ENCODE assay signal across 8 mouse cellular contexts in the genomic region with DNA sequence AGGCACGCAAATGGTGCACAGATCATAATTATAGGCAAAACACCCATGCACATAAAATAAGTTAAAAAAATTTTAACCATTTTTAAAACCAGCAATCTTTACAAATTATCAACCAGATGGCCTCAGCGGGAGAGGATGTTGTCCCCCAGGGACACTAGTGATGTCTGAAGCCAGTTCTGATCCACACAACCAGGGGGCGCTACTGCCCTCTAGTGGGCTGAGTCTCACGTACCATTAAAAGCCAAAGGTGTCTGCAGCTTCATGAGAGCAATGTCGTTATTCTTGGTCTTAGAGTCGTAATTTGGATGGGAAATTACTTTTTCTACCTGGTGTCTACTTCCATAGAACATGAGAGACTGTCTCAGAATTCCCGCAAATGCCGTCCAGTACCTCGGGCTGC. TPM values are rescaled to one million over a fixed set of nuclear protein-coding genes. Genes with fewer than 3 reads are reported as not detected.
A peak's percentile ranks its signal among the peaks of the same experiment; 100 is the strongest.
DNase-seq lines count a peak whose midpoint lies in the region; ATAC-seq and TF ChIP-seq lines count a peak whose summit lies in the region.

No protein-coding gene starts in this region.

- ATAC-seq in hindbrain, postnatal 0 days = no peak
- ATAC-seq in hindbrain, embryonic 12.5 days (ENCODE audit: low FRiP score) = no peak
- ATAC-seq in hindbrain, embryonic 14.5 days (ENCODE audit: low FRiP score) = no peak

- DNase-seq in hindbrain, postnatal 0 days (ENCODE audit: low spot score) = peak; percentile 38
- peak; percentile 7 for DNase-seq in ES-CJ7 (ENCODE audit: low read depth, low spot score)
- DNase-seq in gastrocnemius, postnatal 10 days = peak; percentile 63
- peak; percentile 28 to 63 for DNase-seq in left cerebral cortex, adult 2 months (ENCODE audit: extremely low spot score in 1 of 2, low spot score in 2 of 2)
- peak; percentile 49 to 73 for DNase-seq in right cerebral cortex, postnatal 10 days (ENCODE audit: low spot score in 2 of 2)
- no peak for DNase-seq in hindbrain, embryonic 14.5 days (ENCODE audit: low spot score)

- no peak overlapping the region for H3K9ac ChIP-seq in hindbrain, postnatal 0 days (replicated peaks; ENCODE audit: low read length)
- H3K9ac ChIP-seq in hindbrain, embryonic 12.5 days = no peak overlapping the region
- H3K9ac ChIP-seq in hindbrain, embryonic 14.5 days = no peak overlapping the region

- no peak overlapping the region for H3K4me3 ChIP-seq in hindbrain, postnatal 0 days (ENCODE audit: low read length)
- H3K4me3 ChIP-seq in hindbrain, embryonic 12.5 days = no peak overlapping the region
- H3K4me3 ChIP-seq in bone marrow, adult 2 months (replicated peaks; ENCODE audit: control insufficient read depth, low read depth, low read length) = no peak overlapping the region
- no peak overlapping the region for H3K4me3 ChIP-seq in left cerebral cortex, adult 2 months
- no peak overlapping the region for H3K4me3 ChIP-seq in hindbrain, embryonic 14.5 days (replicated peaks; ENCODE audit: low read length)

- intact Hi-C loops in left cerebral cortex, adult 2 months (cut with DNase I) = loop anchor here (2.0 kb wide), 2 partner anchors 126 to 256 kb away; no protein-coding TSS in a partner anchor

- TF ChIP-seq POLR2A in bone marrow, adult 2 months (IDR thresholded peaks at IDR 0.05; ENCODE audit: borderline replicate concordance, control insufficient read depth, low read depth, low read length) = no peak

- no peaks in the 10 kb centered on the region for H3K9me3 ChIP-seq in hindbrain, postnatal 0 days (ENCODE audit: low read length)
- no peaks in the 10 kb centered on the region for H3K9me3 ChIP-seq in hindbrain, embryonic 12.5 days (replicated peaks)
- no peaks in the 10 kb centered on the region for H3K9me3 ChIP-seq in hindbrain, embryonic 14.5 days (ENCODE audit: control insufficient read depth, low read length)

- WGBS in hindbrain, postnatal 0 days = 71% methylated on average over 9 of the region's 9 CpGs
- WGBS in hindbrain, embryonic 12.5 days = 71% methylated on average over 9 of the region's 9 CpGs
- WGBS in bone marrow, adult 2 months = 67% methylated on average over 9 of the region's 9 CpGs
- WGBS in hindbrain, embryonic 14.5 days = 71% methylated on average over 9 of the region's 9 CpGs

- H3K4me1 ChIP-seq in hindbrain, postnatal 0 days (ENCODE audit: insufficient read depth, low read length) = no peaks in the 10 kb centered on the region
- H3K4me1 ChIP-seq in hindbrain, embryonic 12.5 days = no peaks in the 10 kb centered on the region
- H3K4me1 ChIP-seq in bone marrow, adult 2 months (ENCODE audit: control insufficient read depth, insufficient read depth, low read length) = no peaks in the 10 kb centered on the region
- no peaks in the 10 kb centered on the region for H3K4me1 ChIP-seq in hindbrain, embryonic 14.5 days (replicated peaks; ENCODE audit: control insufficient read depth, insufficient read depth, low read length)

- H3K4me2 ChIP-seq in hindbrain, postnatal 0 days (ENCODE audit: low read depth, low read length) = no peak overlapping the region
- no peak overlapping the region for H3K4me2 ChIP-seq in hindbrain, embryonic 12.5 days (replicated peaks)
- no peak overlapping the region for H3K4me2 ChIP-seq in hindbrain, embryonic 14.5 days (replicated peaks)

- no peaks in the 10 kb centered on the region for H3K27me3 ChIP-seq in hindbrain, postnatal 0 days (ENCODE audit: insufficient read depth, low read length)
- H3K27me3 ChIP-seq in hindbrain, embryonic 12.5 days = no peaks in the 10 kb centered on the region
- no peaks in the 10 kb centered on the region for H3K27me3 ChIP-seq in hindbrain, embryonic 14.5 days (ENCODE audit: control insufficient read depth, insufficient read depth, low read length)

- no peaks in the 10 kb centered on the region for H3K36me3 ChIP-seq in hindbrain, postnatal 0 days (ENCODE audit: insufficient read depth, low read length)
- H3K36me3 ChIP-seq in hindbrain, embryonic 12.5 days = no peaks in the 10 kb centered on the region
- no peaks in the 10 kb centered on the region for H3K36me3 ChIP-seq in hindbrain, embryonic 14.5 days (replicated peaks; ENCODE audit: control insufficient read depth, insufficient read depth)

- peak; percentile 41 for TF ChIP-seq CTCF in hindbrain, postnatal 0 days (IDR thresholded peaks at IDR 0.05; ENCODE audit: low read depth)
- peak; percentile 40; the same call in 1 of the 2 replicates for TF ChIP-seq CTCF in bone marrow, adult 2 months (IDR thresholded peaks at IDR 0.05; ENCODE audit: control insufficient read depth, insufficient read depth, low read length)
- TF ChIP-seq CTCF in left cerebral cortex, adult 2 months (IDR thresholded peaks at IDR 0.05) = peak; percentile 74

- H3K27ac ChIP-seq in hindbrain, postnatal 0 days = no peak overlapping the region
- H3K27ac ChIP-seq in hindbrain, embryonic 12.5 days = no peak overlapping the region
- H3K27ac ChIP-seq in bone marrow, adult 2 months (ENCODE audit: control insufficient read depth, insufficient read depth, low read depth, low read length, poor library complexity) = no peak overlapping the region
- H3K27ac ChIP-seq in left cerebral cortex, adult 2 months = no peak overlapping the region
- no peak overlapping the region for H3K27ac ChIP-seq in hindbrain, embryonic 14.5 days

RNA-seq across cellular contexts. Expression of a gene that starts 42.3 kb away (rescaled TPM):
- not detected in 2 replicates for total RNA-seq in hindbrain, postnatal 0 days (2014; rRNA removed)
- 0.04 and 0.30 TPM in 2 replicates for polyA plus RNA-seq in hindbrain, postnatal 0 days (2015; fragmentation: Nextera tagmentation; extraction: Ambion mirVana)
- 0.38 and 0.41 TPM in 2 replicates for polyA plus RNA-seq in hindbrain, embryonic 12.5 days (2016; fragmentation: Nextera tagmentation; extraction: Ambion mirVana)
- polyA plus RNA-seq in bone marrow, adult 2 months (2011; ENCODE audit: insufficient read depth, insufficient read length, low replicate concordance, missing spikeins) = not detected in 2 replicates
- not detected for total RNA-seq in gastrocnemius, postnatal 10 days (2021)
- total RNA-seq in left cerebral cortex, adult 2 months (2021) = not detected
- polyA plus RNA-seq in hindbrain, embryonic 14.5 days (2014; fragmentation: Nextera tagmentation; extraction: Ambion mirVana) = not detected in 2 replicates

RNA-seq across cellular contexts. Expression of a gene that starts 54.0 kb away (rescaled TPM):
- not detected in 2 replicates for total RNA-seq in hindbrain, postnatal 0 days (2014; rRNA removed)
- not detected in 2 replicates for polyA plus RNA-seq in hindbrain, postnatal 0 days (2015; fragmentation: Nextera tagmentation; extraction: Ambion mirVana)
- not detected in 2 replicates for polyA plus RNA-seq in hindbrain, embryonic 12.5 days (2016; fragmentation: Nextera tagmentation; extraction: Ambion mirVana)
- polyA plus RNA-seq in bone marrow, adult 2 months (2011; ENCODE audit: insufficient read depth, insufficient read length, low replicate concordance, missing spikeins) = 2.4 TPM in 1 of 2 replicates, not detected in the other
- total RNA-seq in gastrocnemius, postnatal 10 days (2021) = not detected
- not detected for total RNA-seq in left cerebral cortex, adult 2 months (2021)
- not detected in 2 replicates for polyA plus RNA-seq in hindbrain, embryonic 14.5 days (2014; fragmentation: Nextera tagmentation; extraction: Ambion mirVana)
